Mouse (Mus musculus): Measurements from ENCODE around the gene Gpc5. TPM values are rescaled to one million over a fixed set of nuclear protein-coding genes. Genes with fewer than 3 reads are reported as not detected.

Gene Gpc5
- total and polyA plus RNA-seq, 2 experiments = not detected

GRCm38 (mm10) chr14:115253155-115253554 lies 161.1 kb downstream of the Gpc5 start:
- no peak for DNase-seq (ENCODE audit: extremely low read depth, low read depth, low spot score)
- Histone ChIP-seq H3K9ac (ENCODE audit: low read depth, low read length) (no peak overlapping the region), H3K4me3 (ENCODE audit: insufficient read depth, low read depth, low read length) (no peak overlapping the region), H3K79me2 (ENCODE audit: control insufficient read depth, insufficient read depth, low read length) (no peaks in the 10 kb centered on the region), H3K4me1 (ENCODE audit: control insufficient read depth, insufficient read depth, low read length) (no peaks in the 10 kb centered on the region), H3K27ac (replicated peaks; ENCODE audit: insufficient read depth, low read depth, low read length) (no peak overlapping the region), H3K36me3 (ENCODE audit: control insufficient read depth, insufficient read depth, low read length) (no peaks in the 10 kb centered on the region), H3K27me3 (ENCODE audit: control insufficient read depth, insufficient read depth, low read length) (no peaks in the 10 kb centered on the region)
- TF ChIP-seq CTCF (IDR thresholded peaks at IDR 0.05; ENCODE audit: low read depth, low read length) (no peak), POLR2A (IDR thresholded peaks at IDR 0.05; ENCODE audit: extremely low read depth, insufficient read depth, low read length) (no peak)
- WGBS = 81% methylated on average over 3 of the region's 3 CpGs

GRCm38 (mm10) chr14:115253685-115254084 lies 161.7 kb downstream of the Gpc5 start:
- 83% methylated on average over 2 of the region's 2 CpGs for WGBS
- no peak overlapping the region for H3K27ac ChIP-seq (replicated peaks; ENCODE audit: insufficient read depth, low read depth, low read length)
- no peak for DNase-seq (ENCODE audit: extremely low read depth, low read depth, low spot score)

GRCm38 (mm10) chr14:115269703-115270402 lies 177.8 kb downstream of the Gpc5 start:
- Histone ChIP-seq H3K27ac (replicated peaks; ENCODE audit: insufficient read depth, low read depth, low read length) (no peak overlapping the region), H3K27me3 (ENCODE audit: control insufficient read depth, insufficient read depth, low read length) (no peaks in the 10 kb centered on the region), H3K36me3 (ENCODE audit: control insufficient read depth, insufficient read depth, low read length) (no peaks in the 10 kb centered on the region), H3K4me3 (ENCODE audit: insufficient read depth, low read depth, low read length) (no peak overlapping the region), H3K4me1 (ENCODE audit: control insufficient read depth, insufficient read depth, low read length) (no peaks in the 10 kb centered on the region), H3K79me2 (ENCODE audit: control insufficient read depth, insufficient read depth, low read length) (no peaks in the 10 kb centered on the region), H3K9ac (ENCODE audit: low read depth, low read length) (no peak overlapping the region)
- 77% methylated on average over 6 of the region's 6 CpGs for WGBS
- DNase-seq (ENCODE audit: extremely low read depth, low read depth, low spot score) = no peak
- TF ChIP-seq POLR2A (IDR thresholded peaks at IDR 0.05; ENCODE audit: extremely low read depth, insufficient read depth, low read length) (no peak), CTCF (IDR thresholded peaks at IDR 0.05; ENCODE audit: low read depth, low read length) (no peak)

More at GRCm38 (mm10) chr14:115253685-115254084, 161.7 kb downstream of the Gpc5 start:
- Histone ChIP-seq H3K36me3 (ENCODE audit: control insufficient read depth, insufficient read depth, low read length) (no peaks in the 10 kb centered on the region), H3K9ac (ENCODE audit: low read depth, low read length) (no peak overlapping the region), H3K27me3 (ENCODE audit: control insufficient read depth, insufficient read depth, low read length) (no peaks in the 10 kb centered on the region), H3K4me1 (ENCODE audit: control insufficient read depth, insufficient read depth, low read length) (no peaks in the 10 kb centered on the region), H3K4me3 (ENCODE audit: insufficient read depth, low read depth, low read length) (no peak overlapping the region), H3K79me2 (ENCODE audit: control insufficient read depth, insufficient read depth, low read length) (no peaks in the 10 kb centered on the region)
- no peak for TF ChIP-seq POLR2A (IDR thresholded peaks at IDR 0.05; ENCODE audit: extremely low read depth, insufficient read depth, low read length)
- TF ChIP-seq CTCF (IDR thresholded peaks at IDR 0.05; ENCODE audit: low read depth, low read length) = no peak

- no peak overlapping the region for H3K27ac ChIP-seq (replicated peaks; ENCODE audit: insufficient read depth, low read depth, low read length)
- 77% methylated on average over 6 of the region's 6 CpGs for WGBS
- H3K4me1 ChIP-seq (ENCODE audit: control insufficient read depth, insufficient read depth, low read length) = no peaks in the 10 kb centered on the region
- no peak for DNase-seq (ENCODE audit: extremely low read depth, low read depth, low spot score)
- no peaks in the 10 kb centered on the region for H3K27me3 ChIP-seq (ENCODE audit: control insufficient read depth, insufficient read depth, low read length)
- TF ChIP-seq CTCF (IDR thresholded peaks at IDR 0.05; ENCODE audit: low read depth, low read length) (no peak), POLR2A (IDR thresholded peaks at IDR 0.05; ENCODE audit: extremely low read depth, insufficient read depth, low read length) (no peak)
- no peaks in the 10 kb centered on the region for H3K36me3 ChIP-seq (ENCODE audit: control insufficient read depth, insufficient read depth, low read length)
- H3K4me3 ChIP-seq (ENCODE audit: insufficient read depth, low read depth, low read length) = no peak overlapping the region
- H3K9ac ChIP-seq (ENCODE audit: low read depth, low read length) = no peak overlapping the region
- H3K79me2 ChIP-seq (ENCODE audit: control insufficient read depth, insufficient read depth, low read length) = no peaks in the 10 kb centered on the region
Measured at GRCm38 (mm10) chr14:115270445-115270844, 178.4 kb downstream of the Gpc5 start.

GRCm38 (mm10) chr14:115282782-115283181 lies 190.8 kb downstream of the Gpc5 start:
- no peaks in the 10 kb centered on the region for H3K36me3 ChIP-seq (ENCODE audit: control insufficient read depth, insufficient read depth, low read length)
- H3K4me3 ChIP-seq (ENCODE audit: insufficient read depth, low read depth, low read length) = no peak overlapping the region
- H3K9ac ChIP-seq (ENCODE audit: low read depth, low read length) = no peak overlapping the region
- no peak overlapping the region for H3K27ac ChIP-seq (replicated peaks; ENCODE audit: insufficient read depth, low read depth, low read length)
- H3K27me3 ChIP-seq (ENCODE audit: control insufficient read depth, insufficient read depth, low read length) = no peaks in the 10 kb centered on the region
- no peaks in the 10 kb centered on the region for H3K79me2 ChIP-seq (ENCODE audit: control insufficient read depth, insufficient read depth, low read length)
- no peaks in the 10 kb centered on the region for H3K4me1 ChIP-seq (ENCODE audit: control insufficient read depth, insufficient read depth, low read length)
- DNase-seq (ENCODE audit: extremely low read depth, low read depth, low spot score) = no peak
- TF ChIP-seq POLR2A (IDR thresholded peaks at IDR 0.05; ENCODE audit: extremely low read depth, insufficient read depth, low read length) (no peak), CTCF (IDR thresholded peaks at IDR 0.05; ENCODE audit: low read depth, low read length) (no peak)

GRCm38 (mm10) chr14:115324247-115324646 lies 232.2 kb downstream of the Gpc5 start:
- Histone ChIP-seq H3K79me2 (ENCODE audit: control insufficient read depth, insufficient read depth, low read length) (no peaks in the 10 kb centered on the region), H3K4me1 (ENCODE audit: control insufficient read depth, insufficient read depth, low read length) (no peaks in the 10 kb centered on the region), H3K9ac (ENCODE audit: low read depth, low read length) (no peak overlapping the region), H3K27me3 (ENCODE audit: control insufficient read depth, insufficient read depth, low read length) (no peaks in the 10 kb centered on the region), H3K36me3 (ENCODE audit: control insufficient read depth, insufficient read depth, low read length) (no peaks in the 10 kb centered on the region), H3K4me3 (ENCODE audit: insufficient read depth, low read depth, low read length) (no peak overlapping the region), H3K27ac (replicated peaks; ENCODE audit: insufficient read depth, low read depth, low read length) (no peak overlapping the region)
- WGBS = 67% methylated on average over 2 of the region's 2 CpGs
- no peak for DNase-seq (ENCODE audit: extremely low read depth, low read depth, low spot score)
- no peak for TF ChIP-seq CTCF (IDR thresholded peaks at IDR 0.05; ENCODE audit: low read depth, low read length)
- no peak for TF ChIP-seq POLR2A (IDR thresholded peaks at IDR 0.05; ENCODE audit: extremely low read depth, insufficient read depth, low read length)
